Mouse (Mus musculus): ENCODE data around the gene Stk16. TPM values are rescaled to one million over a fixed set of nuclear protein-coding genes. Genes with fewer than 3 reads are reported as not detected.

Gene Stk16
- polyA plus RNA-seq, 1 experiment from 2014 or later = 151 TPM

DNA sequence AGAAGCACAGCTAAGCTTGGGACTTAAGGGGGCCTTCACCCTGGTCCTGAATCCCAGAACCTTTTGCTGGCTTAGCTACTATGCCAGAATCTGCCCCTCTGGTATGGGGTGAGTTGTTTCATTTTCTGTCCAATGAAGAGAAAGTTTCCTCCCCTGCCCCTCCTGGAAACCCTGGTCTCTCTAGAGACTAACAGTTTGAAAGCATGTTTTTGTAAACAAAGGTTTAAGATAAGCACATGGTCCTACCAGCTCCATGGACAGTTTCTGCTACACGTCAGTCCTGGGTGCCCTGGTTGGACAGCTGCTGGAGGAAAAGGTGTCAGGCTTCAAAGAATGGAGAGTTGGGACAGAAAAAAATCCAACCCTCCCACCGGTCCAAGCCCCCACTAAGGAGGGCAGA is 20.1 kb upstream of the Stk16 start:
- H3K9me3 ChIP-seq = no peaks in the 10 kb centered on the region
- peaks cover 34% of the 10 kb centered on the region for H3K36me3 ChIP-seq (replicated peaks)
- peaks cover 30% of the 10 kb centered on the region for H3K4me1 ChIP-seq
- no peak overlapping the region for H3K27ac ChIP-seq
- peak overlapping the region; percentile 76 for H3K4me3 ChIP-seq
- H3K27me3 ChIP-seq (ENCODE audit: poor library complexity, severe bottlenecking) = no peaks in the 10 kb centered on the region
- 75% methylated on average over 2 of the region's 2 CpGs for WGBS
- DNase-seq (ENCODE audit: extremely low spot score, low spot score) = no peak

DNA sequence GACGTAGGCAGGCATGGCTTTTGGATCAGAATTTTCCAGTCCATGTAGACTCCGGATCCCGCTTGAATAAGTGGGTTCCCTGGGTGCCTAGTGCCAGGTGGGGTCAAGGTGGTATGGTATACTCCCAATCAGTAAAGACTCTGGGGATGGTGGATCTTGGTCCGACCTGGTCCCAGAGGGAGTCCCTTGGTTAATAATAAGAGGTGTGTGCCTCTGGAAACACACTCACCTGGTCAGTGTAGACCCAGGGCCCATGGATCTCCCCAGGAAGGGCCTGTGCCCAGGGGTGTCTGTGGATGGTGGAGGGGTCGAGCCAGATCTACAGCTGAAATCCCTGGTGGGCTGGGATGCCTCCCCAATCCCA is 19.4 kb upstream of the Stk16 start:
- 40% methylated on average over 5 of the region's 5 CpGs for WGBS

GRCm38 (mm10) chr1:75191622-75192402 is 18.8 kb upstream of the Stk16 start, which contains the start of the genes Ankzf1 and Atg9a:
Gene Ankzf1 (plus strand): TSS chr1:75192151.
Gene Atg9a (minus strand): TSS chr1:75192196.
- no peaks in the 10 kb centered on the region for H3K27me3 ChIP-seq (ENCODE audit: poor library complexity, severe bottlenecking)
- H3K4me1 ChIP-seq = peaks cover 30% of the 10 kb centered on the region
- no peaks in the 10 kb centered on the region for H3K9me3 ChIP-seq
- peak within 1 kb of the TSS; percentile 89 for H3K27ac ChIP-seq
- under 1% methylated on average over 56 of the region's 56 CpGs for WGBS
- peak; percentile 96 for DNase-seq (ENCODE audit: extremely low spot score, low spot score)
- peak within 1 kb of the TSS; percentile 76 for H3K4me3 ChIP-seq
- peaks cover 34% of the 10 kb centered on the region for H3K36me3 ChIP-seq (replicated peaks)

More for the DNA sequence above, 19.4 kb upstream of the Stk16 start:
- H3K4me3 ChIP-seq = peak overlapping the region; percentile 76
- no peak for DNase-seq (ENCODE audit: extremely low spot score, low spot score)
- H3K36me3 ChIP-seq (replicated peaks) = peaks cover 34% of the 10 kb centered on the region
- no peaks in the 10 kb centered on the region for H3K9me3 ChIP-seq
- H3K27ac ChIP-seq = peak overlapping the region; percentile 89
- H3K27me3 ChIP-seq (ENCODE audit: poor library complexity, severe bottlenecking) = no peaks in the 10 kb centered on the region
- H3K4me1 ChIP-seq = peaks cover 30% of the 10 kb centered on the region

DNA sequence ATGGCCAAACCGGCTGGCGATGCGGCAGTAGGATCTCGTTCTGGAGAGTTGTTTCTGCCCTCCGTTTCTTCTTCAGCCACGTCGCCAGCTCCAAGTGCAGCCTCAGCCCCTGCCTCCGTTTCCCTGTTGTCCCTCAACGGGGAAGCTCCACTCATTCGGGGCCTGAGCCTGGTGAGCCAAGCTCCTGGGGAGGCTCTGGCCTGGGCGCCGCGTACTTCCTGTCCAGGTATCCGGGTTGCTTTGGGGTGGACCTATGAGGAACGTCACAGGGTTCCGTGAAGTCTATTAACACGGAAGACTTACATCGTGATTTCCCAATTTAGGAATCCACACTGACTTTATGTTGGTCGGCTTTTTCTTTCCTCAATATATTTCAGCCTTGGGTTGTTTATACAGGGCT is 18.2 kb upstream of the Stk16 start:
- WGBS = under 1% methylated on average over 19 of the region's 19 CpGs
- Histone ChIP-seq H3K27me3 (ENCODE audit: poor library complexity, severe bottlenecking) (no peaks in the 10 kb centered on the region), H3K9me3 (no peaks in the 10 kb centered on the region), H3K27ac (peak overlapping the region; percentile 89), H3K36me3 (replicated peaks) (peaks cover 34% of the 10 kb centered on the region), H3K4me1 (peaks cover 30% of the 10 kb centered on the region), H3K4me3 (peak overlapping the region; percentile 76)
- no peak for DNase-seq (ENCODE audit: extremely low spot score, low spot score)

GRCm38 (mm10) chr1:75201236-75201635 is 9.4 kb upstream of the Stk16 start:
- Histone ChIP-seq H3K27ac (no peak overlapping the region), H3K36me3 (replicated peaks) (peaks cover 40% of the 10 kb centered on the region), H3K27me3 (ENCODE audit: poor library complexity, severe bottlenecking) (no peaks in the 10 kb centered on the region), H3K9me3 (no peaks in the 10 kb centered on the region), H3K4me1 (no peaks in the 10 kb centered on the region), H3K4me3 (no peak overlapping the region)
- 94% methylated on average over 1 of the region's 1 CpGs for WGBS
- no peak for DNase-seq (ENCODE audit: extremely low spot score, low spot score)

GRCm38 (mm10) chr1:75208967-75209678 is 1.5 kb upstream of the Stk16 start:
- peak overlapping the region; percentile 67 for H3K27ac ChIP-seq

DNA sequence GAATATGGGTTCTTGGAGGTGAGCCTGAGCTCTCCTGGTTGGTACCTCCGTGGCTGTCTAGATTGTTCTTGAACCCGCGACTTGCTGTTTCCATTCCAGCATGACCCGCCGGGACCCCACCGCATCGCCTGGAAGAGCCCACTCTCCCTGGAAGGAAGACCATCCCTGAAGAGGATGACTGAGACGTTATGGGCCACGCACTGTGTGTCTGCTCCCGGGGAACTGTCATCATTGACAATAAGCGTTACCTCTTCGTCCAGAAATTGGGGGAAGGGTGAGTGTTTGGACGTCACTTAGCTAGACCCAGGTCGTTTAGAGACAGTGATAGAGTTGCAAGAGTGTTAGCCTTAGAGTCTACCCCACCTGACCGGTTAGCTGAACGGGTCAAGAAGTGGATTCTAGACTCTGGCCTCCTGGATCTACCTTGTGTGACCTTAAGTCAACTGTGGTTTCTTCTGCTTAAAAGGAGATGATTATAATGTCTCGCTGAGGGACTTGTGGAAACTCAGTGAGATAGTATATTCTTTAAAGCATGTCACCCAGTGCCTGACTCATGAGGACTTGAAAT is 587 bp downstream of the Stk16 start:
- peaks cover 21% of the 10 kb centered on the region for H3K27me3 ChIP-seq (ENCODE audit: poor library complexity, severe bottlenecking)
- peak overlapping the region; percentile 93 for H3K27ac ChIP-seq
- peaks cover 46% of the 10 kb centered on the region for H3K36me3 ChIP-seq (replicated peaks)
- peaks cover 44% of the 10 kb centered on the region for H3K4me1 ChIP-seq
- no peak for DNase-seq (ENCODE audit: extremely low spot score, low spot score)
- peak overlapping the region; percentile 97 for H3K4me3 ChIP-seq
- 17% methylated on average over 17 of the region's 17 CpGs for WGBS
- no peaks in the 10 kb centered on the region for H3K9me3 ChIP-seq

More at GRCm38 (mm10) chr1:75208967-75209678, 1.5 kb upstream of the Stk16 start:
- DNase-seq (ENCODE audit: extremely low spot score, low spot score) = peak; percentile 26
- H3K27me3 ChIP-seq (ENCODE audit: poor library complexity, severe bottlenecking) = peaks cover 14% of the 10 kb centered on the region; the same call in 1 of the 2 replicates
- peak overlapping the region; percentile 97 for H3K4me3 ChIP-seq
- no peaks in the 10 kb centered on the region for H3K9me3 ChIP-seq
- WGBS = 14% methylated on average over 34 of the region's 34 CpGs
- H3K36me3 ChIP-seq (replicated peaks) = peaks cover 25% of the 10 kb centered on the region
- H3K4me1 ChIP-seq = peaks cover 44% of the 10 kb centered on the region

DNA sequence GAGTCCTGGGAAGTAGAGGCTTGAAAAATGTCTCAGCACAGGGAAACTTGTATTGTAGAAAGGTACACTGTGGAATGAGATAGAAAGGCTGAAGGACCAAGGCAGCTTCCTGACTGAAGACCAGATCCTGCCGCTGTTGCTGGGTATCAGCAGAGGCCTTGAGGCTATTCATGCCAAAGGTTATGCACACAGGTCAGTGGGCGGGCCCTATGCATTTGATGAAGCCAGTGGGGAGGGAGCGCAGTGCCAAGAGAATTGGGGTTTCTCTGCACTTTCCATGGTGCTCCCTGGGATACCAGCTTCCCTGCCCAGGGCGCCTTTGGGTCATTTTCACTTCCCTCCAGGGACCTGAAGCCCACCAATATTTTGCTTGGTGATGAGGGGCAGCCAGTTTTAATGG is 1.9 kb downstream of the Stk16 start:
- H3K27me3 ChIP-seq (ENCODE audit: poor library complexity, severe bottlenecking) = peaks cover 34% of the 10 kb centered on the region
- peaks cover 44% of the 10 kb centered on the region for H3K4me1 ChIP-seq
- H3K9me3 ChIP-seq = no peaks in the 10 kb centered on the region
- WGBS = 79% methylated on average over 4 of the region's 4 CpGs
- peak overlapping the region; percentile 3; the same call in 1 of the 2 replicates for H3K4me3 ChIP-seq
- H3K27ac ChIP-seq = no peak overlapping the region
- DNase-seq (ENCODE audit: extremely low spot score, low spot score) = no peak
- peaks cover 46% of the 10 kb centered on the region for H3K36me3 ChIP-seq (replicated peaks)

GRCm38 (mm10) chr1:75213096-75213495 is 2.5 kb downstream of the Stk16 start:
- DNase-seq (ENCODE audit: extremely low spot score, low spot score) = no peak
- H3K27me3 ChIP-seq (ENCODE audit: poor library complexity, severe bottlenecking) = peaks cover 38% of the 10 kb centered on the region
- H3K4me3 ChIP-seq = peak overlapping the region; percentile 3; the same call in 1 of the 2 replicates

DNA sequence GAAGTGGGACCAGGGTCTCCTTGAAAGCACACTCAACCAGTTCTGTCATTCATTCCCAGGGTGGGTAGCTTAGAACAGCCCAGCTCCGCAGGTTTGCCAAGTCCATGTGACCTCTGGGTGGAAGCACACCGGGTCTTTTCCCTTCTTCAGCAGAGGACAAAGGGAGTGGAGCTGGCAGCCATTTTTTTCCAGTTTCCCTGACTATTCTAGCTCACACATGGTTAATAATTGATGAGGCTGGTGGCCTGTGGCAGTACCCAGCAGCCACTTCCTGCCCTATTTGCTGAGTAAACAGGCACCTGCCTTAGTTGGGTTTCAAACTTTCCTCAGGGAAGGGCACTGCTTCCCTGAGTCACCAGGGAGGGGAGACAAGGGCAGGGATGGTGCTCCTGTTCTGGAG is 3.8 kb downstream of the Stk16 start:
- H3K4me3 ChIP-seq = no peak overlapping the region
- H3K27me3 ChIP-seq (ENCODE audit: poor library complexity, severe bottlenecking) = peaks cover 40% of the 10 kb centered on the region
- no peak overlapping the region for H3K27ac ChIP-seq
- peaks cover 46% of the 10 kb centered on the region for H3K36me3 ChIP-seq (replicated peaks)
- 89% methylated on average over 2 of the region's 2 CpGs for WGBS
- no peaks in the 10 kb centered on the region for H3K9me3 ChIP-seq
- H3K4me1 ChIP-seq = peaks cover 48% of the 10 kb centered on the region
- no peak for DNase-seq (ENCODE audit: extremely low spot score, low spot score)

More at GRCm38 (mm10) chr1:75213096-75213495, 2.5 kb downstream of the Stk16 start:
- H3K36me3 ChIP-seq (replicated peaks) = peaks cover 46% of the 10 kb centered on the region
- 89% methylated on average over 7 of the region's 7 CpGs for WGBS
- H3K4me1 ChIP-seq = peaks cover 47% of the 10 kb centered on the region
- no peaks in the 10 kb centered on the region for H3K9me3 ChIP-seq
- no peak overlapping the region for H3K27ac ChIP-seq

DNA sequence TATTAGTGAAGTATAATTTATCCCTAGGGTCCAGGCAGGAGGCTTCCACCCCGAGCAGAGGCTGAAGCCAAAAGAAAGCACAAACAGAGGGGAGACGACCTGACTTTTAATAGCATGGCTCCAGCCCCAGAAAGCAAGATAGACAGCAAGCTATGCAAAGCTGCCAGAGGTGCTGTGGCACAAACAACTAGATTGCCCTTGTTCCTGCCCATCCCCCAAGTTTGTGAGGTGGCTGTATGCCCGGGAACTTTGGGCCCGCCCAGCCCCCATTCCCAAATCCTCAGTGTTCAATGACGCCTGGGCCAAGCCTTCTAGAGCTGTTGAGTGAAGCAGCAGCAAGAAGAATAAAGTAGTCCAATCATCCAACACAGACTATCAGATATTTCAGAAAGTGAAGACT is 4.2 kb downstream of the Stk16 start:
- Histone ChIP-seq H3K4me3 (no peak overlapping the region), H3K4me1 (peaks cover 48% of the 10 kb centered on the region), H3K27ac (no peak overlapping the region), H3K36me3 (replicated peaks) (peaks cover 46% of the 10 kb centered on the region), H3K27me3 (ENCODE audit: poor library complexity, severe bottlenecking) (peaks cover 44% of the 10 kb centered on the region), H3K9me3 (no peaks in the 10 kb centered on the region)
- WGBS = 87% methylated on average over 5 of the region's 5 CpGs
- no peak for DNase-seq (ENCODE audit: extremely low spot score, low spot score)

- no peak overlapping the region for H3K4me3 ChIP-seq
- H3K36me3 ChIP-seq (replicated peaks) = peaks cover 46% of the 10 kb centered on the region
Observed at GRCm38 (mm10) chr1:75215785-75216184, 5.1 kb downstream of the Stk16 start.

More at GRCm38 (mm10) chr1:75215785-75216184, 5.1 kb downstream of the Stk16 start:
- H3K4me1 ChIP-seq = peaks cover 42% of the 10 kb centered on the region
- H3K27me3 ChIP-seq (ENCODE audit: poor library complexity, severe bottlenecking) = peaks cover 53% of the 10 kb centered on the region
- no peak overlapping the region for H3K27ac ChIP-seq
- DNase-seq (ENCODE audit: extremely low spot score, low spot score) = no peak
- 92% methylated on average over 9 of the region's 9 CpGs for WGBS
- no peaks in the 10 kb centered on the region for H3K9me3 ChIP-seq

Measured in forebrain, embryonic 10.5 days (tissue).